Mouse (Mus musculus) erythroblast, embryonic 14.5 days (primary cell): Measurements from ENCODE around the gene Il24.

Source experiments
- GATA1 ChIP-seq: IDR thresholded peaks from 2 replicates; pipeline ENCODE4 v1.6.1; 2012; ENCODE audit warnings: low read length, inconsistent platforms, mixed read lengths
- TAL1 ChIP-seq: IDR thresholded peaks from 3 replicates; pipeline ENCODE4 v1.6.1; 2012; ENCODE audit warnings: low read length, inconsistent platforms, mixed read lengths

DNA sequence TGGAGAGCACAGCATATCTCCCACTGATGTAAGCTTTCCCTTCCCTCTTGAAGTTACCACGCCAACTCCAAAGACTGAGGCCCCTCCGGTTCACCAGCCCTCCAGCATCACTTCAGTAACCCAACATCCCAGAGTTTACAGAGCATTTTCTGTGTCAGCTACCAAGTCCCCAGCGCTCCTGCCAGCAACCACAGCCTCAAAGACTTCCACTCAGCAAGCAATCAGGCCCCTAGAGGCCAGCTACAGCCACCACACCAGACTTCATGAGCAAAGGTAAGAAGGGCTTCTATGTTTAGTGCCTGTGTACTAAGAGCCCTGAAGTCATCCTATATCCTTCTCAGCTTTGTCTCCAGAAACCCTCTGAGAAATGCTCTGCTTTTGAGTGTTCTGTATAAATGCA lies 11.3 kb downstream of the Il24 start:
- TF ChIP-seq GATA1 (no peak), TAL1 (no peak)
